Mouse (Mus musculus): ENCODE data around the gene Cct6b.

- TF ChIP-seq CHD2 (IDR thresholded peaks at IDR 0.05; ENCODE audit: low read depth, low read length) (no peak), MAFK (IDR thresholded peaks at IDR 0.05; ENCODE audit: insufficient read depth, low read depth, low read length) (no peak), ZC3H11A (IDR thresholded peaks at IDR 0.05; ENCODE audit: borderline replicate concordance, low read depth, low read length) (no peak)
These were observed 64.2 kb downstream of the Cct6b start for GRCm38 (mm10) chr11:82699865-82700410.

Data from ES-E14 (cell line).